Mouse (Mus musculus) adrenal gland (tissue): ENCODE results near the gene Zfp668.
"Not testable (repeated sequence)": the region's sequence is repeated elsewhere in the genome, so short reads cannot be mapped to it uniquely, and the experiment has no call there.

Source experiments
- intact Hi-C: fragments of 180-260 bp; cut with DNase I; formaldehyde crosslinking; loops from one replicate; pipeline ENCODE4 v1.15.1; 2025

The Zfp668 gene

DNA sequence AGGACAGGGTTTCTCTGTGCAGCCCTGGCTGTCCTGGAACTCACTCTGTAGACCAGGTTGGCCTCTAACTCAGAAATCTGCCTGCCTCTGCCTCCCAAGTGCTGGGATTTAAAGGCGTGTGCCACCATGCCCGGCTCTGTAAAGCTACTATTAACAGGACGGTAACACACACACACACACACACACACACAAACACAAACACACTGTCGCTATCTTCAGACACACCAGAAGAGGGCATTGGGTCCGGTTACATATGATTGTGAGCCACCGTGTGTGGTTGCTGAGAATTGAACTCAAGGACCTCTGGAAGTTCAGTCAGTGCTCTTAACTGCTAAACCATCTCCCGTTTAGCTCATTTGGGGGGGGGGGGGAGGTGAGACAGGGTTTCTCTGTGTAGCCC, 19.3 kb upstream of the Zfp668 start:
- intact Hi-C loops: not testable (repeated sequence)

DNA sequence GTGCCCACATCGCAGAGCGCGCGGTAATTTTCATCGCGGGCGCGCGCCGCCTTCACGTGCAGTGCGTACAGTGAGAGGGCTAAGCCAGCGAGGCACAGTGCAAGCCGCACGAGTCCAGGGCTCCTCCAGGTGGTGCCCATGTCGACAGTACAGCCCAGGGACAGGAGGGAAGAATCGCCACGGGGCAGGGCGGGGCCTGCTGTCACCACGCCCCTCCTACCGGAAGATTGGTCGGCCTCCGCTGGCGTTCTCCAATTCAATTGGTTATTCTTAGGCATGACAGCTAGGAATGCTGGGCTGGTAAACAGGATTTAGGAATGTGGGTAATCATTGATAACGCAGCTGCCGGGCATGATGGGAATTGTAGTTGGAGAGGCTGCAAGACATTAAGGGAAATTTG, 18.8 kb upstream of the Zfp668 start, which contains the start of the genes Gm21974 and Vkorc1:
Gene Gm21974, minus strand, starts transcription at position 13 of the 400 bp plus-strand sequence.
Gene Vkorc1, minus strand, starts transcription at position 176 of the 400 bp plus-strand sequence.
- intact Hi-C loops: no loop called here

DNA sequence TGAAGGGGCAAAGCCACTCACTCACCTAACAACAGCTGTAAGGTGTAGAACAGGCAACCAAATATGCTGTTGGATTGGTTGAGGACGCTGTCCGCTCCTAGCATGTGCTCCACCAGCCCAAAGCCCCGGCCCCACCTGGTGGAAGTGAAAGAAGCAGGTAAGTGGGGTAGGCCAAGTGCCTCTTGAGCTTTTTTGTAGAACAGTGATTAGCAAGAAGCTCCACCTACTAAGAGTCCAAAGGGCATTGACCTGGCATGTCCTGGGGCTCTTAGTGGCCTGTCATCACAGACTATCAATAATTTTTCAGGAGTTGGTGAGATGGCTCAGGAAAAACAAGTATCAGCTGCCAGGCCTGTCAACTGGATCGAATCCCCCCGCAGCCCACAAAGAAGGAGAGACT, 17.9 kb upstream of the Zfp668 start:
- intact Hi-C loops: no loop called here

DNA sequence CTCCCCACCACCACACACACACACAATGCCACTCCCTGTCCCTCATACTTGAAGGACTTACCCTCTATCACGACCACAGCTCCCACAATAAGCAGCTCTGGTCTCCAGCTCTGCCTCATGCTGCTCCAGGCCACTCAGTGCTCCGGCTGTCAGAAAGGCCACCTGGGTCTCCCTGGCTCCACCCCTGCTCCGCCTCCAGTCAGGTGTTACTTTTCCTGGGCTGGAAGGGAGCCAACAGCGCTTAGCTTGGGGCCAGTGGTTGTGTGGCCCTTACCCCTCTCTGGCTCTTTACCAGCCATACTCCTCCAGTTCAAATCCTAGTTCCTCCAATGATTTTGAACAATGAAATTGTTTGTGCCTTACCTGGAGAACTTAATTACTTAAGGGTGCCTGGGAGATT, 14.2 kb upstream of the Zfp668 start, which contains the start of gene Prss53:
Gene Prss53, minus strand, starts transcription at position 173 of the 400 bp plus-strand sequence.
- intact Hi-C loops: no loop called here

DNA sequence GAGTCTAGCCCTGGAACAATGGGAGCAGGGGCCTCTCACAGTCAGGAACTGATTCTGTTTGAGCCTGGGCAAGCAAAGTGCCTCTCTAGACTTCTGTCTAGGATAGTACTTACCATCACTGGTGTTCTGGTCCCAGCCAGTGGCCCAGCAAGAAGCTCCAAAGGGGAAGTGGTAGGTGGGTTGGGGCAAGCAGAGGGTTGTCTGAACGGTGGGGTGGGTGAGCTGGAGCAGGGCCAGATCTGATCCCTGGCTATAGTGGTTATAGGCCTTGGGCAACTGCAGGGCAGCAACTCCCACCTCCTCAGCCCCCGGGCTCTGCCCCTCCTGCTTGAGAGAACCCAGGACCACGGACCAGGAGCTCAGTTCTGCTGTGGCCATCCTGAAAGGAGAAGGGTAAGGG, 12.2 kb upstream of the Zfp668 start:
- intact Hi-C loops: no loop called here

DNA sequence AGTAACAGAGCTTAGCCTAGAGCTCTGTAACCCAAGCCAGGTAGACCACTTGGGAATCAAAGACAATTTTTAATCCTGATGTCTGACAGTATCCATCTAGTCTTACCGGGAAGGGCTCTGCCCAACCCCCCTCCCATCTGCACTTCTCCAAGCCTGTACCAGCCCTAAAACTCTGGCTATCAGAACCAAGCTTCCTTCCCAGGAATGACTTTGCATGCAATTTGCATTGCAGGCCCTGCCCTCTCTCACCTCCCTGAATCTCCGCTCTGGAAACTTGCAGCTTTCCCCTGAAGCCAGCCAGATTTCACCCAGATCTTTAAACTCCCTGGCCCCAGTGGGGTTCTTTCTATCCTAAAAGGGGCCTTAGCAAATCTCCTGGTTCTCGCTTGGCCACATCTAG, 11.2 kb upstream of the Zfp668 start:
- intact Hi-C loops: no loop called here

DNA sequence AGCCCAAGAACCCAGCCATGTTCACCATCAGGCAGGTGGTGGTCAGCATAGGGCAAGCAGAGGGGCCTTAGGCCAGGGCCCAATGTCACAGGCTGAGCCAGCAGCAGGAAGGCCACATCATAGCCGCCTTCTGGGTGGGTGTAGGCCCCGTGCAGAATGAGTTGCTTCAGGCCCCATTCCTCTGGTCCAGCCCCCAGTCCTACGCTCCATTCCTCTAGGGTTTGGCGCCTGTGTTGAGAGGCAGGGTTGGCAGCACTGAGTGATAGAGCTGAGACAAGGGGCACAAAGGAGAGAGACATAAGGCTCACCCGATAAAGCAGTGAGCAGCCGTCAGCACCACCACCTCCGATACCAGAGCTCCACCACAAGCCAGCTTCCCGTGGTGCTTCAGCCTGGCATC, 10.6 kb upstream of the Zfp668 start:
- intact Hi-C loops: no loop called here

DNA sequence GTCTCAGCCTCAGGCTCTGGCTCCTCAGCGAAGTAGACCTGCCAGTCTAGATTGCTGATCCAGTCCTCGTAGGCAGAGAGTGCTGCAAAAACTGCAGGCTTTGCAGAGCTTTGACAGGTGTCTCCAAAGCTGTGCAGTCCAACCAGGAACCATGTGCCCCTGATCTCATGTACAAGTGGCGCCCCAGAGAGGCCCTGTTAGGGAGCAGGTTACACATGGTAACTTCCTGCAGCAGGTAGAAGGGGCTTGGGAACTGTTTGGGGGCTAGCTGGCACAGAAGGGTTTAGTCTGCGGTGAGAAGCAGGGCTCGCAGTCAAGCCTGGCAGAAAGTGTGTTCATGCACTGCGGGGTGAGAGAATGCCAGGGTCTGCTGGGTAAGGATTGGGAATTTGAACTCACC, 9.9 kb upstream of the Zfp668 start:
- intact Hi-C loops: no loop called here

DNA sequence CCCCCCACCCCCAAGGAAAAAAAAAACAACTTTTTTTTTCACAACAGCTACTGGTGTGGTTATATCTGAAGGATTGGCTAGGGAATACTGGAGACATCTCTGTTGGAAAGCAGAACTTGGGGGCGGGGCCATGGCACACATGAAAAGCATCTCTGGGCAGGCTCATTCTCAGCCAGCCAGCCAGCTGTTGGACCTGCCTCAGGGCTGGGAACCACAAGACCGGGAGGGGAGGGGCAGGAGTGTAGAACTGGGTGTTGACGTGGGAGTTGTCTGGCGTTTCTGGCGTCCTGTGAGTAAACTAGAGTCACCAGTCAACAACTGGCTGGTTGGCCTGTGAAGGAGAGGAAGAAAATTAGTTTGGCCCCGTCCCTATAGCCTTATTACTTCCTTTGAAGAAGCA, 9.3 kb upstream of the Zfp668 start:
- intact Hi-C loops: no loop called here

DNA sequence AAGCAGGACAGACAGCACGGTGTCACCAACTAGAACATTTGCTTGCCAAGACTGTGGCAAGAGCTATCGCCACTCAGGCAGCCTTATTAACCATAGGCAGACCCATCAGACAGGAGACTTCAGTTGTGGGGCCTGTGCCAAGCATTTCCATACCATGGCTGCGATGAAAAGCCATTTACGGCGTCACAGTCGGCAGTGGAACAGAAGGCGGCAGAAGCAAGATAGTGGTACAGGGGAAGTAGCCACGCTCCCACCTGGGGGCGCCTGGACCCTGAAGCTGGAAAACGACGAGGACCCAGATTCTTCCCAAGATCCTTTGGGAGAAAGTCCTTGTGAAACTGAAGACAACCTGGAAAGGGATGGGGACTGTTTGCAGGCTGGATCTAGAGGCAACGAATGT, 3.8 kb upstream of the Zfp668 start:
- intact Hi-C loops: no loop called here

DNA sequence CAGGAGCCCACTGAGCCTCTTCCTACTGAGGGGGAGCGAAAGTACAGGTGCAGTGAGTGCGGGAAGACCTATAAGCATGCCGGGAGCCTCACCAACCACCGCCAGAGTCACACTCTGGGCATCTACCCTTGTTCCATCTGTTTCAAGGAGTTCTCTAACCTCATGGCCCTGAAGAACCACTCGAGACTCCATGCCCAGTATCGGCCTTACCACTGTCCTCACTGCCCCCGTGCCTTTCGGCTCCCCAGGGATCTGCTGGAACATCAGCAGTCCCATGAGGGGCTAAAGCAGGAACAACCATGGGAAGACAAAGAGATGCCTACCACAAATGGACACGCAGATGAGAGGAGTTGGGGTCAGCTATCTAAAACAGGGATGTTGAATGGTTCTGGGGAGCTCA, 2.7 kb upstream of the Zfp668 start:
- intact Hi-C loops: loop anchor here (5.0 kb wide), 1 partner anchor 37 kb away; no protein-coding TSS in a partner anchor

DNA sequence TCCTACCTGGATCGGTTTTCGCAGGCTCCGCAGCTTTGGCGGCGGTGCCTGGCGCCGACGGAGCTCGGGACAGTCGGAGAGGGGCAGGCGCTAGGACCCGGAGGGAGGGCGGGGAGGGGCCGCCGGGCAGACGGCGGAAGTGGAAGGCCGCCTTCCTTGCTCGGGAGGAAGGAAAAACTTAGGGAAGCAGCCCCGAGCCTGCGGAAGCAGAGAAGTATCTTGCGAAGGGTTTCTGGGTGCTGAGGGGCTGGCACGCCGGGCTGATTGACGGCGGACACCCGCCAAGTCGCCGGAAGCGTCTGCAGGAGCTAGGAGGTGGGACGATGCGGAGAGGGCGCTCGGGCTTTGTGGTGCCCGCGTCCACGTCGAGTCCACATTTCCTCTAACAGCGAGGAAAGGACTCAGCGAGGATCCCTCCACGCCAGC, 574 bp downstream of the Zfp668 start, which contains the start of gene Zfp646:
Gene Zfp646, plus strand, starts transcription at position 181 of the 426 bp plus-strand sequence.
- intact Hi-C loops: loop anchor here (5.0 kb wide), 1 partner anchor 34 kb away; no protein-coding TSS in a partner anchor

DNA sequence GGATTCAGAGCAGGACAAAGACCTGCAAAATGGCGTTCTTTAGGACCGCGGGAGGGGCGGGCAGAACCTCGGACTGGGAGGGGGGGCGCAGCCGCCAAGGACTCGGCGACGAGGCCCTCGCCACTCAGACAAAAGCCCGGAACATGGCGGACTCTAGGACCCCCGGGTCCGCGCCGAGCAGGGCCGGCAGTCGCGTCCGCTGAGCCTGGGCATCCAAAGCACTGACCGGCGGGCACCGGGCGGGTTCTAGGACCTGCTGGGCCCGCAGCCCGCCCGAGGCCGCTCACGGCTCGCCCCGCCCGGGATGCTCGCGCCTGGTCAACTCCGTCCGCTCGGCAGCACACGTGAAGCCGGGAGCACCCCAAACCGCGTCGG, 1.0 kb downstream of the Zfp668 start:
- intact Hi-C loops: loop anchor here (5.0 kb wide), 1 partner anchor 33 kb away; no protein-coding TSS in a partner anchor

DNA sequence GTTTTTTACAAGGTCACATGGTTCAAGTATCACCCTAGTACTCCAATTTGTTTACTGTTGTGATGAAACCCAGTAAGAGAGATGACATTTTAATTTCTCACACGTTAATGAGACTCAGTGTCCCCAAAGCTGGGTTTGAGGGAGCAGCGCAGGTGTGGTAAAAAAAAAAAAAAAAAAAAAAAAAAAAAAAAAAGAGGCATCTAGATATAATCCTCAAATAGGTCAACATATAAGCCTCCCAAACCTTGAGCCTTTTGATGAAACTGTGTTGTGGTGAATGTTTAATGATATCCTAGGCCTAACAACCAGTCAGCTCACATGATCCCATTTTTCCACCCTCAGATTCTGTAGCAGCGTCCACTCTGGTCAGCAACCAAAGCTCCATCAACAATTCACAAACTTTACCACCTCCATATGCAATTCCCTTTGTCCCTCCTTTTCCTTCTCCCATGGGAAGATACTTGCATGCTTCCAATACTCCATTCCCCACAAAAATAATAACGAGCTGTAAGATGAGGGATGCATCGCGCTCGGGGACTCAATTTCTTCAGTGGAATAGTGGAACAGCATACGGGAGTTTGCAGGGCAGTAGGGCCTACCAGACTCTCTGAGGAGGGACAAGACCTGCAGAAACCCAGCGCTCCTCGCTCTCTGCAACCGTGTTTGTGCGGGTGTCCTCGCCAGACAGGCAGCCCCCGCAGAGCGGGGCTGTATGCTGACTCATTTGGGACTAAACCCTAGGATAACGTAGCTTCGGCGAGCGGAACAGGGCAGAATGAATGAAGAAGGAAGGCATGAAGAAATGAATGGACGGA, 1.6 kb downstream of the Zfp668 start:
- intact Hi-C loops: loop anchor here (5.0 kb wide), 1 partner anchor 33 kb away; no protein-coding TSS in a partner anchor

DNA sequence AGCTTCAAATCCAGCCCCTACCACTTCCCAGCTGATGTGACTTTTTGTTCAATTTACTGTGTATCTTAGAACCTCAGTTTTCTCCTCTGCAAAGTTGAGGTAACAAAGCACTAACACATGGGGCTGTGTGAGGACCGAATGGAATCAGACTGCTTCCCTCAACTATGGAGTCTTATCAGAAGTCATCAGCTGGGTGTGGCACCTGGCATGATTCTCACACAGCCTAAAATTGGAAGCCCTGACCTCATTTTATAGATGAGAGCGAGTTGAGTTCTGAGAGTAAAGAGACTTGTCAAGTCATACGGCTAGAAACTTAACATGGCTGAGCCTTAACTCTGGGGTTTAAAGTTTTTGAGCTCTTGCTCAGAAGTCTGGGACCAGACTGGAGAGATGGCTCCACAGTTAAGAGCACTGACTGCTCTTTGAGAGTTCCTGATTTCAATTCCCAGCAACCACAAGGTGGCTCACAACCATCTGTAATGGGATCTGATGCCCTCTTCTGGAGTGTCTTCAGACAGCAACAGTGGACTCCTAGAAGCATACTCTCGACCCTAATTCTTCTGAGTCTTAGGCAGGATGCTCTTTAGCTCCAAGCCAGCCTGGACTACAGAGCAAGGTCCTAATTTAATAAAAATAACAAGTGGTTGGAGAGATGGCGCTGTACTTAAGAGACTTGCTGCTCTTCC, 6.3 kb downstream of the Zfp668 start:
- intact Hi-C loops: no loop called here

DNA sequence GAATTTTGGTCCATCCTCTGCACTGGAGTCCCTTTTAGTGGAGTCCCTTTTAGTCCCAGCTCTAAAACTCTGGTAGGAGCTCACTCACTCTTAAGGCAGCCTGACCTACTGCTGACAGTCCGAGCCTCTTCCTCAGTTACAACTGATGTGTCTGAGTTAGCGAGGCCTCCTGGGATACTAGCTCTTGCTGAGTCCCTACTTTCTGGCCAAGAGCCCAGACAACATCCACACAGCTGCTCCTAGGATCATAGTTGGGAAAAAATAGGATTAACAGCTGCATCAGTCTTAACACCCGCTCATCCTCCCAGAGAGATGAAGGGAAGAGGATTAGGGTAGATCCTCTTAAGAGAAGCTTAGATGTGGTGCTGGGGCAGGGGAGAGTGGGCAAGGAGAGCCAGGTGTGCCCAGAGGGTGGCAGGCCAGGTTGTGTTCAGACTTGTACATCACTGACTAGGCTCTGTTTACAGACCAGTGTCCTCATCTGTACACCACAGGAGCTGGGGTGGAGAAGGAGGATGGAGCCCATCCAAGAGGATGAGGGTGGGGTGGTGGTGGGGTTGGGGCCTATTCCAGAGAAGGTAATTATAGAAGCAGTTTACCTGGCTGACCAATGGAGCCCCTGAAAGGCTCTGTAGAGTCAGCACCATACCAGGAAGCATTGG, 7.3 kb downstream of the Zfp668 start:
- intact Hi-C loops: no loop called here

DNA sequence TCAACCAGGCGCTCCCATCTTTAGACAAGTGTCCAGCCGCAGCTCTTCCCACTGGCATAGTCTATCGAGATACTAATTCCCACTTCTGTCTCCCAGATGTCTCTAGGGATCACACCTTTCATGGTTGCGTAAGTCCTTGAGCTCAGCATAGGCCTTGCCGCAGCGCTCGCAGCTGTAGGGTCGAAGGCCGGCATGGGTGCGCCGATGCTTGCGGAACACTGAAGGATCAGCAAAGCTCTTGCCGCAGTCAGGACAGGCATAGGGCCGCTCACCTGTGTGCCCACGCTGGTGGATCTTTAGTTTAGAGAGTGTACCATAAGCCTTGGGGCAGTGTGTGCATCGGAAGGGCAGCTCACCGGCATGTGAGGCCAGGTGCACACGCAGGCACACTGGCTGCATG, 9.0 kb downstream of the Zfp668 start:
- intact Hi-C loops: no loop called here

DNA sequence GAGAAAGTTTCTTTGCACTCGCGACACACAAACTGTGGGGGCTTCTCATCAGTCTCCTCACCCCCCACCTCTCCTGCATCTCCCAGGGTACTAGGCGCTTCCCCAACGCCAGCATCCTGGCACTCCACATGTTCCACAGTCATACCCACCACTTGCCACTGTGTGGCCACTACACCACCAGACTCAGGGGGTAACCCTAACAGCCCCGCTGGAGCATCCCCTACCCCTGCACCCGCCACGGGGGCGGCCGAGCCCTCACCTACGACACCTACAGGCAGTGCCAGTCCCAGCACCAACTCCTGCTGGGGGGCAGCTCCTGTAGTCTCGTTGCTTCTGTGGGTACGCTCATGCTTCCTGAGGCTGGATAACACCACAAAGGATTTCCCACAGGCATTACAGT, 10.2 kb downstream of the Zfp668 start:
- intact Hi-C loops: no loop called here

DNA sequence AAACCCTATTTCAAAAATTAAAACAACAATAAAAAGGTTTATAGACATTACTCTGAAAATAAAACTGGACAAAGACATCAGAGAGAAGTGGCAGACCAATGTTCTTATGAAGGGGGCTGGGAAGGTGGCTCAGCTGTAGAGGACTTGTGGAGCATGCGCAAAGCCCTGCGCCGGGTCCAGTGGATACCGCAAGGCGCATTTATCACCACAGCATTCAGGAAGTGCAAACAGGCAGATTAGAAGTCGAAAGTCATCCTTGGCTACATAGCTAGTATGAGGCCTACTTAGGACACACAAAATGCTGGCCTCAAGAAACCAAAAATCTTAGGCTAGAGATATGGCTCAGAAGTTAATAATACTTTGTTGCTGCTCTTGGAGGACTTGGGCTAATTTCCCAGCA, 18.4 kb downstream of the Zfp668 start:
- intact Hi-C loops: no loop called here

DNA sequence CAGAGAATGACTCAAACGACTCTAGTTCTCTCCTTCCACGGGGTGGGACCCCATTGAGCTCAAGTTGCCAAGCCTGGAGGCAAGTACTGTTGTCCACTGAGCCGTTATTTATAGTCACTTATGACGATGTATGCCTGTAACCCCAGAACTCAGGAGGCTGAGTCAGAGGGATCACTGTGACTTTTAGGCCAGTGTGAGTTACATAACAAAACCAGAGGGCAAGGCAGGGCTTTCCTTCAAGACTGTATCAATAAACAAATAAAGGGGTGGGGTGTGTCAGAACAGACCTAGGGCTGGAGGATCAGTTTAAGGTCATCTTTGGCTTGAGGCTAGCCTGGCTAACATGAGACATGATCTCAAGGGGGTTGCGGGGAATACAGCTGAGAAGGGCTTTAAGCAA, 25.7 kb downstream of the Zfp668 start:
- intact Hi-C loops: no loop called here

DNA sequence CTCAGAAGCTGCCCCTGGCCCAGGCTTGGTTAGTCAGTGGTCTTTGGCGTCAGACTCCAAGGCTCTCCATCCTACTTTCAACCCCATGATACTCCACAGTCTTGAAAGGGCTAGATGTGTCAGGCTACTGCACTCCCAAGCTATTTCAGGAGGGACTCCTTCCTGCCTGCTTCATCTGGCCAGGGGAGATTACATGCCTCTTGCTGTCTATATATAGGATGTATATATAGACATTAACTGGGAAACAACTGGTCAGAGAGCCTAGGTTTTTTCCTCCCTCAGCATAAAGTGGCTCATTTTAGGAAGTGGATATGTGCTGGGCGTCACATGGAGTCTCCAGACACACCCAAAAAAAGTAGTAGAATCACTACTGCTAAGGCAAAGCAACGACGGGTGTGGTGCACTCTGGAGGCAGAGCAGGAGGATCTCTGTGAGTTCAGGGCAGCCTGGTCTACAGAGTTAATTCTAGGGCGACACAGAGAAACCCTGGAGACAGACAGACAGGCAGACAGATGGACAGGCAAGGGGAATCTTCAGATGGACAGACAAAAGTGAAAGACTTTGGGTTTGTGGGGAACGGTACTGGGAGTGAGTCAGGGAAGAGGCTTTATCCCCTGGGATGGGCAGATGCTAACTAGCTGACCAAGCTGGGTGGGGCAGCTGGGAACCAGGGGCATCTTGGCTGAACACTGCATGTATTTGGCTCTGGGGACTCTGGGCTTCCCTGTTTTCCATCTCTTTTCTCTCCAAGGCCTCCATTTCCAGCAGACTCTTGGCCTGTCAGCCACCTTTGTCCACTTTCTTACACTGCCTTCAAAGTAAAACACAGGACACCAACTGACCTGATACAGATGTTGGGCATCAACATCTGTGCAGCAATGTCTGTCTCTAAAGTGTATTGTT, 26.4 kb downstream of the Zfp668 start:
- intact Hi-C loops: no loop called here
